Mouse (Mus musculus) adrenal gland, adult (tissue): Measurements from ENCODE around the gene Nr2c2ap.

Source experiments
- DNase-seq, 2 experiments: peaks; one replicate each; pipeline ENCODE4 v3.0.0; 2022 to 2023; ENCODE audit warnings: low spot score in 1 of 2; ENCODE audit not compliant: inconsistent age in 2 of 2

Nr2c2ap gene

DNA sequence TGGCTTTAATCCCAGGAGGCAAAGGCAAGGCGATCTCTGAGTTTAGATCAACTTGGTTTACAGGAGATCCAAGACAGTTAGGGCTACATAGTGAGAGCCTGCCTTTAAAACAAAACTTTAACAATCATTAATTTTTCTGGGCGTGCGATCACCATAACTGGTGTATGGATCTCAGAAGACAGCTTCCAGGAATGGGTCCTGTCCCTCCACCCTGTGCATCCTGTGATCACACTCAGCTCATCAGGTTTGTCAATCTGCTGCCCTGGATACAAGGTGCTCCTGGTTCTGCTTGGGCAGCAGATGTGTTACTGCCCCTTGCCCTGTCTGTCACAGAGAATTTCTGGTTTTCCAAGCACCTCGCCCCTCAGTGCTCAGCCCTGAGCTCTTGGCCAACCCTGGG is 28.1 kb downstream of the Nr2c2ap start:
- DNase-seq = no peak

DNA sequence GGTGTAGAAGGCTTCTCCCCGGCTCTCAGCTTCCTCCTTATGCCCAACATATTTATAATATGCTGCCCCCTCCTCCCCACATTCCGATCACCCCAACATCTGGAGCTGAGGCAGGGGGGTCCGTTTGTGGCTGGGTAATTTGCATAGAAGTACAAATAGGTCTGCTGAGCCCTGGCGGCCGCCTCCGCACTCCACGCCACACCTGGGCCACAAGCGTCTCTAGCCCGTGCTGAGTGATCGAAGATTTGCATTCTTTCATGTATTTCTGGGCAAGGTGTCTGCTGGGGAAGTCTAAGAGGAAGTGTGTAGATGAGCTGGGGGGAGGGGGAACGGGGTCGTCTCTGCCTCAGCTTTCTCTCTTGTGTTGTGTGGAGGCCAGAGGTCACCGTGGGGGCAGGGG is 28.9 kb downstream of the Nr2c2ap start:
- DNase-seq = no peak

DNA sequence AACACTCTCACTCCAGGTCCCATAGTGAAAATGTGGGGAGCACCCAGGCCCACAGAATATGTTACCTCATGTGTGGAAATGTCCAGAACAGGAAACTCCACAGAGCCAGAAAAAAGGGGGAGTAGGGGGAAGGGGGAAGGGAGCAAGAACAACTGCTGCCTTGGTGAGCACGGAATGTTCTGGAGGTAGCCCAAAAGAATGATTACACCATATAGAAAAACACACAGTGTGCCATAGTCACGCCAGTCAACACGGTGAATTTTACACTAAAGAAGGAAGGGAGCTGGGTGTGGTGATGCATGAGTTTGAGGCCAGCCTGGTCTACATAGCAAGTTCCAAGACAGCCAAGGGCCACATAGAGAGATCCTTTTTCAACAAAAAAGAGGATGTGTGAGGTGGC is 32.2 kb downstream of the Nr2c2ap start:
- DNase-seq = no peak

DNA sequence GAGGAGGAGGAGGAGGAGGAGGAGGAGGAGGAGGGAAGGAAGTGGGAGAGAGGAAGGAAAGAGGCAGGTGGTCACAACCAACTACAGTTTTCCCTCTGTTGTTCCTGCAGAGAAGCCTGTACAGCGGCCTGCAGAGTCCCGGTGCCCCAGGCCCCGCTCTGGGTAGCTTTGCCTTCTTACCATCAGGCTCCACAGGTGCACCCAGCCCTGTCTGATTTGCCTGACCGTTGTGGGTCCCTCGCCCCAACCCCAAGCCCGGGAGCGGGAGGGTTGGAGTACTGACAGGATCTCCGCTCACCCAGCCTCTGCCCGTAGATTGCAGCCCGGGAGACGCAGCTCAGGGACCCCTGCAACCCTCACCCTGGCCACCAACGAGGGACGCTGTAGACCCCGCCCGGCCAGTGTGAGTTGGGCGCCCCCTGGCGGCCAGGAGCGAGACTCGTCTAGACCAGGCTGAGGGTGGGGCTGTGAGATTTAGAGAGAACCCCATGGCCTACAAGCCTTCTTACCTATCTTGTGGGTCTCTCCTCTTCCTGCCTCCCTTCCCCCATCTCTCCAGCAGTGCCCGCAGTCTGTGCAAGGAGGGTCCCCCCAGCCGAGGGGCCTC is 35.5 kb downstream of the Nr2c2ap start:
- DNase-seq = peak; percentile 51 to 80

DNA sequence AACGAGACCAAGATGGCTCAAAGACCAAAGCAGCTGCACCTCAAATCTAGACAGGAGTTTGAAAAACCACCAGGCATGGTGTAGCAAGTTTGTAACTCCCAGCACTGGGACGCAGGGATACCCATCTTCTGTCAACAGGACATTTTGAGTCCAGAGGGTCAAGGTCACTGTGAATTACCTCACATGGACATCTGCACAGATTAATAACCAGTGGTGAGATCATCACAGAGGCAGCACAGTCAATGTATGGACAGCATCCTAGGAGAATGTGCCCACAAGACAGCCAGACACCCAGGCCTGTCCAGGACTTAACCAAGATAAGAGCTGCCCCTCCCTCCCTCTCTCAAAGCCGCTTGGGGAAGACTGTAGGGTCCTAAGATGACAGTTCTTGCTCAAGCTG is 39.0 kb downstream of the Nr2c2ap start:
- DNase-seq = no peak

DNA sequence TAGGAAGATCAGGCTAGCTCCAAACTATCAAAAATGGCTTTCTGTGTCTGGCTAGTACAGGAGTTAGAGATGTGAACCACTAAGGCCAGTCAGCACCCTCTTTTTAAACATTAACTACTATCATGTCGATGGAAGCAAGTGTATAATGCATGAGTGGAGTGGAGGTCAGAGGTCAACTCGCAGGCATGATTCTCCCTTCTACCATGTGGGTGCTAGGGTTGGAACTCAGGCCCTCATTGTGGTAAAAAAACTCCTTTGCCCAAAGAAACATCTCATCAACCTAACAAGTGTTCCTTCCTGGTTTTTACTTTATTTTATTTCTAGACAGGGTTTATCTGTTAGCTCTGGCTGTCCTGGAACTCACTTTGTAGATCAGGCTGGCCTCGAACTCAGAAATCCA is 39.6 kb downstream of the Nr2c2ap start:
- no peak for DNase-seq

DNA sequence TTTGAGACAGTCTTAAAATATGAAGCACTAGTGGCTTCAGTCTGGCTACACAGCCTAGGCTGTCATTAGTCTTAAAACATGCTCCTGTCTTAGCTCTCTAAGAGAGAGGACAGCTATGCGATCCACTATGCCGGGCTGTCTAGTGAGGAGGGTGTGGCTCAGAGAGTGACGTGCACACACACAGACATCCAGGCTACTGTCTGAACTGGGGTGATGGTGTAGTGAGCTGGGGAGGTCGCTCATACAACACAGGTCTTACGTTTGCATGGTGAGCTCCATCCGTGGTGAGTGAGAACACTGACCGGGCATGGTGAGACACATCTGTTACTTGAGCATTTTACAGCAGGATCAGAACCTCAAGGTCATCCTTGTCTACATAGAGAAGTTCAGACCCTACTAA is 40.1 kb downstream of the Nr2c2ap start:
- no peak for DNase-seq

DNA sequence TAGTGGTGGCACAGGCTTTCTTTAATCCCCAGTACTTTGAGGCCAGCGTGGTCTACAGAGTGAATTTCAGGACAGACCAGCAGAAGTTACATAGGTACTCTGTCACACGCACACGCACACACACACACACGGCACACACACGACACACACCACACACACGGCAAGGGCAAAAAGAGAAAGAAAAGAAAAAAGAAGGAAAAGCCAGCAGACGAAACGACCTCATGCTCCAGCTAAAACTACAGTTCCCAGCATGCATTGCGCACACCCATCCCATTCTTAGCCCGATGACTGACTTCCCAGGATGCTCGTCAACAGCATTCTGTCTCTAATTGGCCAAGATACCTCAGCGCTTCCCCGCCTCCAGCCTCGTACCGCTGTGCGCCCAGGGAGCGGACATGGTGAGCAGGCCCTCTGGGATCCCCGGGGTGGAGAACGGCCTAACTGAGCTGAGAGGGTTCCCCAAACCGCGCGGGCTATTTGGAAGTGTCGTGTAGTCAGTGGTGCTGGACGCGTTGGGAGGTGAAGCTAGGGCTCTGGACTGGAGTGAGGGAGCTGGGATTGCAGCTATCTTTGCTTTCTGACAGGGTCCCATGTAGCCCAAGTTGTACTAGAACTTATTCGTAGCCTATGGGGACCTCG is 41.0 kb downstream of the Nr2c2ap start, which contains the start of gene Tmem161a:
Gene Tmem161a, plus strand, starts transcription at position 314 of the 639 bp plus-strand sequence.
- peak; percentile 94 to 97 for DNase-seq

DNA sequence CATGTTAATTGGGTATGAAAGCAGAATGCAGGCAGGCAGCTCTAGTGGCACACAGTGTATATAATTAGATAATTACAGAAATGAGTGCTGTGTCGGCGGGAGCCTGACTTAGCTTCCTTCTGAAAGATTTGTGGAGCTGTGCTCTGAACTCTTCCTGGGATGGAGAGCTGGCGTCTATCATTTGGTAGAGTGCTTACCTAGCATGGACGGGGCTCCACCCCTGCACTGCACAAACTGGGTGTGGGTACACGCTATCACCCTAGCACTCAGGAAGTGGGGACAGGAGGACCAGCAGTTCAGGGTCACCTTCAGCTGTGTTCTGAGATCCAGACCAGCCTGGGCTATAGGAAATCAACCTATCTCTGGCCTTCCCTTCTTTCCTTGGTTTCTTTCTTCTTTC is 42.2 kb downstream of the Nr2c2ap start:
- no peak for DNase-seq

DNA sequence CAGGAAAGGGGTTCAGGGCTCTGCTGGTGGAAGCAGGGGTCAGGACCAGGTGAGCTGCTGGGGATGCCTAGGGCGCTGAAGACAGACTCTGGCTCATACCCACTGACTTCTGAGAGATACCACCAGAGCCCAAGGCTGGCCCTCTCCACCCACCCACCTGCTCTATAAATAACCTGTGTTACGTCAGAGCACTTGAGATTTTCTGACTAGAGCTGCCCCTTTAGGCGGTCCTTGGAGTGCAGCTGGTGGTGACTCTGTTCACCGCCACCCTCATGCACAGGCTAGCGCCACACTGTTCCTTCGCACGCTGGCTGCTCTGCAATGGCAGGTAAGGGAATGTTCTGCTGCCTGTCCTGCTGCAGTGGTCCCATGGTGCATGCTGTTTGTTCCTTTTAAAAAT is 42.9 kb downstream of the Nr2c2ap start:
- no peak for DNase-seq

DNA sequence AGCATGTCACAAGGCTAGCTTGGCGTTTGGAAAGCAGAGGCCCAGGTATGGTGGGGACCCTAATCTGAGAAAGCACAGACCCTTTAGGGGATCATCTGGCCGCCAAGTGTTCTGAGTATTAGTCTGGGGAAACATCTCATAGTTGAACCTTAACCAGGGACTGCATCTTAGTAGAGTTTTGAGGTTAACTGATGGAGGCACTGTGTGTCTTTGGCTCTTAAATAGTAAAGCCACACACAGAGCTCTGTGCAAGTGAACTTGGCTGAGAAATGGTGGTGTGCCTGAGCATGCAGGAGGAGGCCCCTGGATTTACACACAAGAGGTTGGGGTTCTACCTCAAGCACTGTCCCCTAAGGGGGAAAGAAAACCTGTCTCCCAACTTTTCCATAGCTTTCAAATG is 47.1 kb downstream of the Nr2c2ap start:
- DNase-seq = no peak

DNA sequence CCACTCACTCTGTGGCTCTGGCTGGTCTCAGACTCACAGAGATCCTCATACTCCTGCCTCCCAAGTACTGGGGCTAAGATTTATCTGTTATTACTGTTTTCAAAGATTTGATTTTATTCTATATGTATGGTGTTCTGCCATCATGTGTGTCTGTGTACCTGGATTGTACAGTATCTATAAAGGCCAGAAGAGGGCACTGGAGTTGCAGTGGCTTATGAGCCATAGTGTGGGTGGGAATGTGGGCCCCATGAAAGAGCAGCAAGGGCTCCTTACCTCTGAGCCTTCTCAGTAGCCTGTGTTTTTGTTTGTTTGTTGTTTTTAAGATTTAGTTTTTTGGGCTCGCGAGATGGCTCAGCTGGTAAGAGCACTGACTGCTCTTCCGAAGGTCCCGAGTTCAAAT is 47.9 kb downstream of the Nr2c2ap start:
- no peak for DNase-seq

DNA sequence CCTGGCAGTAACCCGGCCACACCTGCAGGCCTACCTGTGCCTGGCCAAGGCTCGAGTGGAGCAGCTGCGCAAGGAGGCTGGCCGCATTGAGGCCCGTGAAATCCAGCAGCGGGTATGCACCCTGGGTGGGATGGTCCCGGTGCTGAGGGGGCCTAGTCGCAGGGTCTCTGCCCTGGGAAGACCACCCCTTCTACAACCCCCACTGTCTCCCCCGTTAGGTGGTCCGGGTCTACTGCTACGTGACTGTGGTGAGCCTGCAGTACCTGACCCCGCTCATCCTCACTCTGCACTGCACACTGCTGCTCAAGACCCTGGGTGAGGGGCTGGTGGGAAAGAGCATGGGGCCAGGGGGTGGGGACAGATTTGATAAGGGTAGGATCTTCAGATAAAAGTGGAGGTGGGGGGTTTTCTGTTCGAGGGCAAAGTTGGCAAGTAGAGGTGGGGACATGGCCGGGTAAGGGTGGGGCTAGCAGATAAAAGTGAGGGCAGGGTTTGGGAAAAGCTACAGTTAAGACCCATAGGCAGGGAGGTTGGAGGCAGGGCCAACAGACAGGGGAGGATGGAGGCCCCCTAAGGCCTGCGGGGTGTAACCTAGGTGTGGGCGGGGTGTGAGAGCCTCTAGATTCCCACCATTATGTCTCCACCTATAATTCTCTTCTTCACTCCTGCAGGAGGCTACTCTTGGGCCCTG is 50.2 kb downstream of the Nr2c2ap start:
- DNase-seq = no peak

DNA sequence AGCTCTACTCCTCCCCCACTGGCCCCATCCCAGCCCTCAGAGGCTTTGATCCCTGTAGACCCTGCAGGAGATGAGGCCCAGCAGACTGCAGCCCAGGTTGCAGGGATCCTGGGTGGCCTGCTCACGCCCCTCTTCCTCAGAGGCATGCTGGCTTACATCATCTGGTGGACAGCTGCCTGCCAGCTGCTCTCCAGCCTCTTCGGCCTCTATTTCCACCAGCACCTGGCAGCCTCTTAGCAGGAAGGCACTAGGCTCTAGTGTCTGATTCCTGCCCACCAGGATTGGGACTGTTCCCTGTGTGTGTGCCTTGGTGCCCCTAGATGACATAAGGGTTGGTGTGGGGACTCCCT is 50.7 kb downstream of the Nr2c2ap start:
- no peak for DNase-seq

DNA sequence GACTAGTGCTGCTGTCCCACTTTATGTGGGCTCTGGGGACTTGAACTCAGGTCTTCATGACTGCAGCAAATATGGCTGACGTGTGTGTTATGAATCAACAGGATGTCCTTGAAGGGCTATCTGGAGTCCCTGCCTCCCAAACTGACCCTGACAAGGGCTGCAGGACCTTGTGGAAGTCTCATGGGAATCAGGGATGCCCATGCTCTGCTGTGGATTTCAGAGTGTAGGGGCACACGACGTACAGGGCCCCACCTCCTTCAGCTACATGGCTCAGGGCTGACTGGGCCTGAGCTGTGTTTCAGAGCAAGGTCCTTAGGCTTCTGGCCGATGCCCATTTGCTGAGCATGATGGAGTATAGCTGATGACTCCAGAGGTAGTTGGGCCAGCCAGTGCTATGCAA is 52.1 kb downstream of the Nr2c2ap start:
- peak in 1 of 2 experiments; percentile 74 for DNase-seq
